Mouse (Mus musculus) erythroblast, embryonic 14.5 days (primary cell): Measurements from ENCODE around the gene Arpp21.

Experiments used
- GATA1 ChIP-seq: IDR thresholded peaks from 2 replicates; pipeline ENCODE4 v1.6.1; 2012; ENCODE audit warnings: low read length, inconsistent platforms, mixed read lengths
- TAL1 ChIP-seq: IDR thresholded peaks from 3 replicates; pipeline ENCODE4 v1.6.1; 2012; ENCODE audit warnings: low read length, inconsistent platforms, mixed read lengths

- no peak for TF ChIP-seq GATA1
- no peak for TF ChIP-seq TAL1
Measured at GRCm38 (mm10) chr9:112233378-112233777, 2.4 kb downstream of the Arpp21 start.
